Mouse (Mus musculus) midbrain, embryonic 12.5 days (tissue): ENCODE data around the gene Kcnh4. TPM values are rescaled to one million over a fixed set of nuclear protein-coding genes. Genes with fewer than 3 reads are reported as not detected.

Source experiments
- ATAC-seq: fragments of 200-750 bp; cut with Nextera tagmentation; 2 replicates; pipeline ENCODE4 v1.8.0; 2017; ENCODE audit warnings: low read depth, moderate TSS enrichment, moderate library complexity; ENCODE audit not compliant: low FRiP score
- H3K27ac ChIP-seq: fragments of 300-500 bp; sonication (generic); replicated peaks from 2 replicates; pipeline ENCODE4 v1.5.1; 2016; ENCODE audit warnings: mild to moderate bottlenecking
- H3K27me3 ChIP-seq: fragments of 300-500 bp; sonication (generic); 2 replicates; pipeline ENCODE4 v1.6.1; 2016; ENCODE audit warnings: mild to moderate bottlenecking
- H3K36me3 ChIP-seq: fragments of 300-500 bp; sonication (generic); 2 replicates; pipeline ENCODE4 v1.6.1; 2016
- H3K4me1 ChIP-seq: fragments of 300-500 bp; sonication (generic); 2 replicates; pipeline ENCODE4 v1.6.1; 2016
- H3K4me2 ChIP-seq: fragments of 300-500 bp; sonication (generic); replicated peaks from 2 replicates; pipeline ENCODE4 v1.6.1; 2016; ENCODE audit warnings: mild to moderate bottlenecking, moderate library complexity
- H3K4me3 ChIP-seq: fragments of 300-500 bp; sonication (generic); 2 replicates; pipeline ENCODE4 v1.5.1; 2016; ENCODE audit warnings: mild to moderate bottlenecking
- H3K9ac ChIP-seq: fragments of 300-500 bp; sonication (generic); replicated peaks from 2 replicates; pipeline ENCODE4 v1.6.1; 2016; ENCODE audit warnings: mild to moderate bottlenecking, moderate library complexity
- H3K9me3 ChIP-seq: fragments of 300-500 bp; sonication (generic); 2 replicates; pipeline ENCODE4 v1.6.1; 2016; ENCODE audit warnings: mild to moderate bottlenecking
- WGBS: fragments of 180-500 bp; shearing (Covaris S2); methylation state at CpG from one replicate; pipeline ENCODE4 v1.1.7; 2016; 5-methylcytosine and 5-hydroxymethylcytosine counted together
- polyA plus RNA-seq: library from polyadenylated mRNA; unstranded; fragments of >200 nt; fragmentation: Nextera tagmentation; extraction: Ambion mirVana; gene quantifications from 2 replicates; pipeline ENCODE4 v1.2.1, GENCODE M21; 2016

Kcnh4 gene
- polyA plus RNA-seq, 1 experiment from 2014 or later, result 6.1 TPM

GRCm38 (mm10) chr11:100702081-100702851 is 57.5 kb downstream of the Kcnh4 start:
- ATAC-seq, result no peak
- H3K4me2 ChIP-seq, result peak overlapping the region; percentile 18; the same call in 1 of the 2 replicates
- no peak overlapping the region for H3K27ac ChIP-seq
- peaks cover 31% of the 10 kb centered on the region for H3K36me3 ChIP-seq
- WGBS, result 43% methylated on average over 19 of the region's 19 CpGs
- no peak overlapping the region for H3K4me3 ChIP-seq
- H3K9me3 ChIP-seq, result no peaks in the 10 kb centered on the region
- H3K4me1 ChIP-seq, result peaks cover 4% of the 10 kb centered on the region; the same call in 1 of the 2 replicates
- H3K27me3 ChIP-seq, result peaks cover 13% of the 10 kb centered on the region; the same call in 1 of the 2 replicates
- no peak overlapping the region for H3K9ac ChIP-seq

GRCm38 (mm10) chr11:100701301-100701700 is 58.4 kb downstream of the Kcnh4 start:
- Histone ChIP-seq H3K4me1 (peaks cover 4% of the 10 kb centered on the region; the same call in 1 of the 2 replicates), H3K27me3 (peaks cover 13% of the 10 kb centered on the region; the same call in 1 of the 2 replicates), H3K4me3 (peak overlapping the region; percentile 22; the same call in 1 of the 2 replicates), H3K9me3 (no peaks in the 10 kb centered on the region), H3K36me3 (peaks cover 21% of the 10 kb centered on the region), H3K4me2 (peak overlapping the region; percentile 44), H3K9ac (no peak overlapping the region), H3K27ac (no peak overlapping the region)
- ATAC-seq, result no peak
- 2% methylated on average over 14 of the region's 14 CpGs for WGBS

- H3K9me3 ChIP-seq, result no peaks in the 10 kb centered on the region
- H3K9ac ChIP-seq, result no peak overlapping the region
- peaks cover 4% of the 10 kb centered on the region; the same call in 1 of the 2 replicates for H3K4me1 ChIP-seq
- peaks cover 15% of the 10 kb centered on the region for H3K36me3 ChIP-seq
- no peak overlapping the region for H3K4me3 ChIP-seq
- no peak overlapping the region for H3K27ac ChIP-seq
- H3K27me3 ChIP-seq, result peaks cover 13% of the 10 kb centered on the region; the same call in 1 of the 2 replicates
- ATAC-seq, result no peak
- WGBS, result 74% methylated on average over 3 of the region's 3 CpGs
- peak overlapping the region; percentile 44 for H3K4me2 ChIP-seq
Measured at GRCm38 (mm10) chr11:100700710-100701109, 59.0 kb downstream of the Kcnh4 start.

GRCm38 (mm10) chr11:100697921-100698320 is 61.8 kb downstream of the Kcnh4 start:
- no peak overlapping the region for H3K4me2 ChIP-seq
- no peaks in the 10 kb centered on the region for H3K9me3 ChIP-seq
- ATAC-seq, result no peak
- no peak overlapping the region for H3K4me3 ChIP-seq
- whole genome bisulfite sequencing, result 66% methylated on average over 7 of the region's 7 CpGs
- no peak overlapping the region for H3K9ac ChIP-seq
- peaks cover 17% of the 10 kb centered on the region for H3K27me3 ChIP-seq
- H3K27ac ChIP-seq, result no peak overlapping the region
- H3K4me1 ChIP-seq, result peaks cover 4% of the 10 kb centered on the region; the same call in 1 of the 2 replicates
- no peaks in the 10 kb centered on the region for H3K36me3 ChIP-seq

DNA sequence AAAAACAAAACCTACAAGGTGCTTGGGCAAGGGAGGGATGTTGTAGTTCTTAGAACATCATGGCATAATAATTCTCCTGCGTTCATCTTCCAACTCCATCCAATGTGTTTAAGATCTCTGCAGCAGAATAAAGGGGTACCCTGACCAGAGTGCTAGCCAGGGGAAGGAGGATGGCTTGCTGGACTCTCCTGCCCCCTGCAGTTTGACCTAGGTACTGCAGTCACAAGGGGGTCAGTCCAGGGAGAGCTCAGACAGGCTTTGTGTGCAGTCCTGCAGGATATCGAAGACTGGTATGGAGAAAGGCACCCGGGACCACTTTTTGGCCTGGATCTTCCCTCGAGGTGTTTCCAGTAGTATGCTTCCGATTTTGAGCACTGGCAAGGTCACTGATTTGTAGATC is 64.8 kb downstream of the Kcnh4 start:
- Histone ChIP-seq H3K9ac (no peak overlapping the region), H3K27me3 (peaks cover 31% of the 10 kb centered on the region), H3K36me3 (no peaks in the 10 kb centered on the region), H3K27ac (no peak overlapping the region), H3K4me1 (peaks cover 7% of the 10 kb centered on the region), H3K9me3 (no peaks in the 10 kb centered on the region), H3K4me2 (no peak overlapping the region), H3K4me3 (no peak overlapping the region)
- no peak for ATAC-seq
- 34% methylated on average over 5 of the region's 5 CpGs for WGBS

GRCm38 (mm10) chr11:100693154-100693553 is 66.6 kb downstream of the Kcnh4 start:
- H3K9me3 ChIP-seq, result no peaks in the 10 kb centered on the region
- WGBS, result 26% methylated on average over 5 of the region's 5 CpGs
- H3K4me2 ChIP-seq, result no peak overlapping the region
- H3K4me1 ChIP-seq, result peaks cover 7% of the 10 kb centered on the region
- H3K36me3 ChIP-seq, result no peaks in the 10 kb centered on the region
- peaks cover 31% of the 10 kb centered on the region for H3K27me3 ChIP-seq
- no peak overlapping the region for H3K4me3 ChIP-seq
- no peak for ATAC-seq
- no peak overlapping the region for H3K27ac ChIP-seq
- H3K9ac ChIP-seq, result no peak overlapping the region

DNA sequence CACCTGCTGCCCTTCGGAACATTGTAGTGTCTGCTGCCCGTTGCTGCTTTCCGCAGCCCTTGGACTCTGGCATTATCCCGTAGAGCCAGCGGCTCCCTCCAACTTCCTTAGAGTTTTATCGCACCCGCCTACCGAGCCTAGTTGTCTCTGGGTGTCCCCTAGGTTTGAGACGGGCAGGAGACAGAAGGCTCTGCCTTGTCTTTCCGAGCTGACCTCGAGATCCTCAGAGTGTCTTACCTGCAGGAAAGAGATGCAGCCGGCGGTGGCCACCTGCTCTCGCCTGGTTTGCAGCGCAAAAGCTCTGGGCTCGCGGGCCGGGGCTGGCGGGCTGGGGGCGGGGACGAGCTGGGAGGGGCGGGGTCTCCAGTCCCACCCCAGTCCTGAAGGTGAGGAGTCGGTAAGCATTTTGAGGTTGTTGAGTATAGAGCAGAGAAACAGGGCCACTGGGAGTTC is 67.6 kb downstream of the Kcnh4 start, which contains the start of gene Zfp385c:
Gene Zfp385c (minus strand): TSS at position 292 of the 453 bp plus-strand sequence.
- WGBS, result 2% methylated on average over 23 of the region's 23 CpGs
- no peak within 1 kb of the TSS for H3K27ac ChIP-seq
- H3K4me2 ChIP-seq, result peak within 1 kb of the TSS; percentile 51
- no peak for ATAC-seq
- H3K27me3 ChIP-seq, result peaks cover 31% of the 10 kb centered on the region
- peak within 1 kb of the TSS; percentile 26 for H3K4me3 ChIP-seq
- no peaks in the 10 kb centered on the region for H3K36me3 ChIP-seq
- H3K4me1 ChIP-seq, result peaks cover 7% of the 10 kb centered on the region
- H3K9me3 ChIP-seq, result no peaks in the 10 kb centered on the region
- peak within 1 kb of the TSS; percentile 8; the same call in 1 of the 2 replicates for H3K9ac ChIP-seq

DNA sequence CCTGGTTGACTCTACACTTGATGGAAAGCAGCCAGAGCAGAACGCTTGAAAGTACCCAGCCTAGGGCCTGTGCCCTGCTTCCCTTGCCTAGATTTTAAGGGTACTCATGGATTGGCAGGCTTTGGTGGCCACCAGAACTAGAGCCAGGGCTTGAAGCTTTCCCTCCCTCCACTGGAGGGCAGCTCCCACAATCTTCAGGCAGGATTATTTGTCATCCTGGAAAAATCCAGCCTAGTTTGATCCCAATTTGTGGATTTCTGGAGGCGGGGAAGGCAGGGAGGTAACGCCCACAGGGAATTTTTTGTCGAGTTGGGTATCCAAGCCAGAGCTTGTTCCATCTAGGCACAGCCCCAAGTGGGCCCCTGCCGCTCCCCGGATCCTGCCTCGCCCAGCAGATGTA is 69.4 kb downstream of the Kcnh4 start:
- no peak overlapping the region for H3K27ac ChIP-seq
- no peak overlapping the region for H3K9ac ChIP-seq
- no peak overlapping the region for H3K4me2 ChIP-seq
- peaks cover 31% of the 10 kb centered on the region for H3K27me3 ChIP-seq
- ATAC-seq, result no peak
- no peak overlapping the region for H3K4me3 ChIP-seq
- H3K9me3 ChIP-seq, result no peaks in the 10 kb centered on the region
- H3K36me3 ChIP-seq, result no peaks in the 10 kb centered on the region
- WGBS, result 81% methylated on average over 7 of the region's 7 CpGs
- H3K4me1 ChIP-seq, result peaks cover 7% of the 10 kb centered on the region

Other genes with a start within 250 kb of the Kcnh4 start
- 366 and 368 TPM in 2 replicates for gene Acly, start 231.9 kb downstream of the Kcnh4 start, polyA plus RNA-seq
- 2.4 and 2.6 TPM in 2 replicates for gene Ttc25, start 214.3 kb downstream of the Kcnh4 start, polyA plus RNA-seq
- gene Cnp, start 185.0 kb downstream of the Kcnh4 start, polyA plus RNA-seq, result 19.7 and 20.4 TPM in 2 replicates
- 101 and 103 TPM in 2 replicates for gene Nkiras2, start 140.7 kb downstream of the Kcnh4 start, polyA plus RNA-seq
- gene Dnajc7, start 139.8 kb downstream of the Kcnh4 start, polyA plus RNA-seq, result 310 and 329 TPM in 2 replicates
- gene Zfp385c, start 67.5 kb downstream of the Kcnh4 start, polyA plus RNA-seq, result 0.34 and 0.97 TPM in 2 replicates
- 1.9 and 2.3 TPM in 2 replicates for gene Dhx58, start 55.7 kb downstream of the Kcnh4 start, polyA plus RNA-seq
- gene Kat2a, start 47.5 kb downstream of the Kcnh4 start, polyA plus RNA-seq, result 59.8 and 65.7 TPM in 2 replicates
- 0.26 TPM in 1 of 2 replicates, not detected in the other for gene Hspb9, start 46.1 kb downstream of the Kcnh4 start, polyA plus RNA-seq
- gene Rab5c, start 21.7 kb downstream of the Kcnh4 start, polyA plus RNA-seq, result 17.1 and 23.4 TPM in 2 replicates
- gene Hcrt, start 3.0 kb upstream of the Kcnh4 start, polyA plus RNA-seq, result not detected in 2 replicates
- 3.7 and 5.1 TPM in 2 replicates for gene Ghdc, start 11.0 kb upstream of the Kcnh4 start, polyA plus RNA-seq
- 18.8 and 19.4 TPM in 2 replicates for gene Stat5b, start 90.8 kb upstream of the Kcnh4 start, polyA plus RNA-seq
- gene Stat5a, start 99.4 kb upstream of the Kcnh4 start, polyA plus RNA-seq, result 1.5 and 1.8 TPM in 2 replicates
- 31.7 and 35.0 TPM in 2 replicates for gene Stat3, start 179.6 kb upstream of the Kcnh4 start, polyA plus RNA-seq
- 41.8 and 51.0 TPM in 2 replicates for gene Cavin1, start 210.9 kb upstream of the Kcnh4 start, polyA plus RNA-seq
- 65.6 and 67.5 TPM in 2 replicates for gene Atp6v0a1, start 249.5 kb upstream of the Kcnh4 start, polyA plus RNA-seq